Mouse (Mus musculus) embryonic fibroblast, embryonic 13.5 days (primary cell): ENCODE results near the gene Mtr. TPM values are rescaled to one million over a fixed set of nuclear protein-coding genes. Genes with fewer than 3 reads are reported as not detected.

Source experiments
- H3K27ac ChIP-seq: 2 replicates; pipeline ENCODE4 v1.5.1; 2012; ENCODE audit warnings: low read length, control low read depth, inconsistent platforms; ENCODE audit not compliant: insufficient read depth
- H3K4me1 ChIP-seq: 2 replicates; pipeline ENCODE4 v1.6.1; 2011; ENCODE audit warnings: low read length; ENCODE audit not compliant: control insufficient read depth, insufficient read depth
- H3K4me3 ChIP-seq: 2 replicates; pipeline ENCODE4 v1.5.1; 2011; ENCODE audit warnings: mild to moderate bottlenecking, control low read depth, low read length; ENCODE audit not compliant: insufficient read depth
- CTCF ChIP-seq: IDR thresholded peaks from 2 replicates; pipeline ENCODE4 v1.5.1; 2011; ENCODE audit warnings: mild to moderate bottlenecking, control low read depth, low read length, moderate library complexity, borderline replicate concordance; ENCODE audit not compliant: insufficient read depth
- POLR2A ChIP-seq: IDR thresholded peaks from 2 replicates; pipeline ENCODE4 v1.6.1; 2011; ENCODE audit warnings: low read depth, mild to moderate bottlenecking, control low read depth, low read length, moderate library complexity
- polyA plus RNA-seq: library from polyadenylated mRNA; stranded (reverse); fragments of >200 nt; gene quantifications from 2 replicates; pipeline ENCODE4 v1.2.4, GENCODE M21; 2011; ENCODE audit warnings: low read depth; ENCODE audit not compliant: missing spikeins, insufficient read length

The Mtr gene
- polyA plus RNA-seq, 1 experiment, result 25.7 TPM

DNA sequence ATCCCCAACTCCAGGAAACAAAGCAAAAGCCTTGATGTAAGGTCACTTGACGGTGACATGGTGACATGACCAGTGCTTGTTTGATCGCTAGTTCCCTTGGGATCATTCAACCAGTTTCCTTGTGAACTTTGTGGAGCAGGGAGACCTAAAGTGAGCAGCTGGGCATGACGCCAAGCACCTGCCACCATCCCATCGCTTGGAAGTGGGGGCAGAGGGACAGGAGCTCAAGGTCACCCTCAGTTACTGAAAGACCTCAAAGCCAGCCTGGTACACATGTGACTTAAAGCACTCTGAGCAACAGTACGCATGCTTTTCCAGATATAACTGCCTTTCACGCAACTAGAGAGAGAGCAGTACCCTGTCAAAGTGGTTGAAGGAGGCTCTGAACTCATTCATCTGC, 16.8 kb upstream of the Mtr start:
- H3K4me3 ChIP-seq, result no peak overlapping the region
- H3K4me1 ChIP-seq, result no peaks in the 10 kb centered on the region
- H3K27ac ChIP-seq, result no peak overlapping the region
- TF ChIP-seq CTCF (no peak), POLR2A (no peak)

DNA sequence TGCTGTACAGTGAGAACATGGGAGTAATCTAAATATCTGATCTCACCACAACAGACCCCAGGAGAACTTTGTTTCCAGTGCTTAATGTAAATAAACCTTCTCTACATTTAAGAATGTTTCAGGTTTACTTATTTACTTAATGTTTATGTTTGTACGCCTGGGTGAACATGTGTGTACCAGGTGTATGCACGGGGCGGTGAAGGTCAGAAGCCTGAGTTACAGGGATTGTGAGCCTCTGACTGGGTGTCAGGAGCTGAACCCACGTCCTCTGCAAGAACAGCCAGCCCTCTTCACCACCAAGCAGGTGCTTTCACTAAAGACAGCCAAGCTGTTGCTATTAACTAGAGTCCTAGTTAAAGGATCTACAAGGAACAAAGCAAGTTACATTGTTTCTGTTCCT, 16.3 kb upstream of the Mtr start:
- TF ChIP-seq POLR2A, result no peak
- no peak for TF ChIP-seq CTCF
- Histone ChIP-seq H3K27ac (no peak overlapping the region), H3K4me3 (no peak overlapping the region)

DNA sequence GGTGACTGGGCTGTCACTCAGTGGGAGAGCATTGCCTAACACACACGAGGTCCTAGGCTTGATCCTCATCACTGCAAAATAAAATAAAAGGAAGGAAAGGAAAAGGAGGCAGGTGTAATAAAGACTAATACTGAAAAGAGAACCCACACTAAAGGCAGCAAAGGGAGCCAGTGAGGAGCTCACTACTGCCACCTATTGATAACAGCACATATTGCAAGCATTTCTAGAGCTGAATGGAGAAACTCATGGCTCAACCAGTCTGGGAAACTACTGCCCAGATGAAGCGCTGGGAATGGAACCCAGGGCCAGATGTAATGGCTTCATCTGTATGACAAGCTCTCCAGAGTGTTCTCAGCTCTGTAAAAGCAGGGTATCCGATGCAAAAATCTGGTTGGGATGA, 15.0 kb upstream of the Mtr start:
- Histone ChIP-seq H3K27ac (no peak overlapping the region), H3K4me1 (no peaks in the 10 kb centered on the region), H3K4me3 (no peak overlapping the region)
- TF ChIP-seq POLR2A, result no peak
- no peak for TF ChIP-seq CTCF

More for the DNA sequence above, 16.3 kb upstream of the Mtr start:
- H3K4me1 ChIP-seq, result no peaks in the 10 kb centered on the region

DNA sequence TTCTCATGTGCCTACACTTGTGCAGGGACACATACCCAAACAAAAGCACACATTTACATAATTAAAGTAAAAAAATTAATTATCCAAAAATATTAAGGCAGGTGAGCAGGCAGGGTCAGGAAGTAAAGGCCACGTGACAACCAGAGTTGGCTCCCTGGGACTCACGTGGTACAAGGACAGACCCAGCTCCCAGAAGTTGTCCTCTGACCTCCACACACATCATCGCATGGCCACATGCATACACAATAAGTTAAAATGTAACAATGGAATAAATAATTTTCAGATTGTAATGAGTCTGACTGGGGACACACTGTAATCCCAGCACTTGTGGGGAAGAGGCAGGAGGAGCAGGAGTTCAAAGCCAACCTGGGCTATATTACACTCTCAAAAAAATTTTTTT, 10.1 kb upstream of the Mtr start:
- no peak for TF ChIP-seq CTCF
- no peak overlapping the region for H3K4me3 ChIP-seq

GRCm38 (mm10) chr13:12267097-12267496, 9.2 kb upstream of the Mtr start:
- H3K4me3 ChIP-seq, result no peak overlapping the region
- H3K4me1 ChIP-seq, result no peaks in the 10 kb centered on the region
- H3K27ac ChIP-seq, result no peak overlapping the region
- no peak for TF ChIP-seq CTCF
- no peak for TF ChIP-seq POLR2A

More for the DNA sequence above, 10.1 kb upstream of the Mtr start:
- Histone ChIP-seq H3K4me1 (no peaks in the 10 kb centered on the region), H3K27ac (no peak overlapping the region)

DNA sequence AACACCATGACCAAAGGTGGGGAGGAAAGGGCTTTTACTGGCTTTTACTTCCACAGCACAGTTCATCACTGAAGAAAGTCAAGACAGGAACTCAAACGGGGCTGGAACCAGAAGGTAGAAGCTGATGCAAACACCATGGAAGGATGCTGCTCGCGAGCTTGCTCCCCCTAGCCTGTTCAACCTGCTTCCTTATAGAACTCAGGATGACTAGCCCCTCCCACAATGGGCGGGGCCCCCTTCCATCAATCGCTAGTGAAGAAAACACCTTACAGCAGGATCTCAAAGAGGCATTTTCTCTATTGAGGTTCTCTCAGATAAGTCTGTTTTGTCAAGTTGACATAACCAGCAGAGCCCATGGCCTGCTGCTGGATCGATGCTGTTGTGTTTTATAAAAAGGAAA, 6.1 kb upstream of the Mtr start:
- H3K4me3 ChIP-seq, result no peak overlapping the region
- no peak overlapping the region for H3K27ac ChIP-seq
- no peak for TF ChIP-seq POLR2A
- no peak for TF ChIP-seq CTCF
- no peaks in the 10 kb centered on the region for H3K4me1 ChIP-seq

GRCm38 (mm10) chr13:12261505-12261904, 3.6 kb upstream of the Mtr start:
- Histone ChIP-seq H3K4me1 (peaks cover under 1% of the 10 kb centered on the region; the same call in 1 of the 2 replicates), H3K4me3 (no peak overlapping the region), H3K27ac (no peak overlapping the region)
- no peak for TF ChIP-seq CTCF
- TF ChIP-seq POLR2A, result no peak

- peaks cover 8% of the 10 kb centered on the region for H3K4me1 ChIP-seq
- H3K27ac ChIP-seq, result no peak overlapping the region; the same call in none of the 2 replicates
- no peak for TF ChIP-seq CTCF
- no peak for TF ChIP-seq POLR2A
- peak overlapping the region; percentile 83 for H3K4me3 ChIP-seq
Measured at GRCm38 (mm10) chr13:12256871-12257390, 982 bp downstream of the Mtr start.

DNA sequence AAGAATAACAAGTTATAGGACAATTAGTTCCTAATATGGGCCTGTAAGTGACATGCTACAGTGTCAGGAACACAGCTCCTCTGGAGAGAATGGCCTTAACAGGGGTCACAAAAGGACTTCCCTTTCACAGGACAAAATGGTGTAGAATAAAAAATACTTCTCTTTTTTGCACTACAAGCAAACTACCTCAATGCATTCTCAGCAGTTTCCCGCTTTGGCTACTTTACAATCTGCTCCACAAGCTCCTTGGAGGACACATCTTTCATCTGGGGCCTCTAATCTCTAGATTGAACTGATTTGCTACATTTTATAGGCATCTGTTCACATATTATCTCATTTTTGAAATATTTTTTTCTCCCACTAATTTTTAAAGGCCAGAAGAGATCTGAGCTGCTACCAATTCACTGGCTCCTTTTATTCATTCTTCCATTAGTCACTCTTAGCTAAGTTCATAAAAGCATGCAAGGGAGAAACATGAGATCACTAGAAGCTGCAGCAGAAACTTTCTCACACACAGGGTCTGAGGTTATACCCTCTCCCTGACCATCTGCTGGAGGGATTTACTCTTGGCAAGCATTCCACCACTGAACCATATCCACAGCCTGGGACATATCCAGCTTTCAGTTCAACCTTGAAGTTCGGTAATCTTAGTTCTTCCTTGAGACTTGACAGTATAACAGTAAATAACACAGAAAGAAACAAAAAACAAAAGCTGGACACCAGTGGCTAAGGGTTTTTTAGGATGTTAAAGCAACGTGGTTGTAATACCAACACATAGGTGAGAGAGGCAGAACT, 1.8 kb downstream of the Mtr start:
- Histone ChIP-seq H3K4me1 (peaks cover 8% of the 10 kb centered on the region), H3K27ac (peak overlapping the region; percentile 63), H3K4me3 (peak overlapping the region; percentile 83)
- no peak for TF ChIP-seq POLR2A
- no peak for TF ChIP-seq CTCF

- H3K27ac ChIP-seq, result no peak overlapping the region
- H3K4me3 ChIP-seq, result no peak overlapping the region
- no peaks in the 10 kb centered on the region for H3K4me1 ChIP-seq
- TF ChIP-seq POLR2A (no peak), CTCF (no peak)
Measured at GRCm38 (mm10) chr13:12250496-12250895, 7.4 kb downstream of the Mtr start.
